Mouse (Mus musculus) adipocyte (in vitro differentiated cells): ENCODE results near the gene 5730596B20Rik.
A peak's percentile ranks its signal among the peaks of the same experiment; 100 is the strongest.

Experiments
- DNase-seq: peaks from one replicate; pipeline ENCODE4 v3.0.0-alpha.2; 2016; ENCODE audit warnings: low spot score

The 5730596B20Rik gene

GRCm38 (mm10) chr6:52176391-52176790 lies 907 bp upstream of the 5730596B20Rik start:
- no peak for DNase-seq

- DNase-seq = no peak
Measured at GRCm38 (mm10) chr6:52177806-52178205, 508 bp downstream of the 5730596B20Rik start.

GRCm38 (mm10) chr6:52178918-52179665 lies 1.8 kb downstream of the 5730596B20Rik start:
- DNase-seq = no peak

- DNase-seq = no peak
Measured at GRCm38 (mm10) chr6:52179690-52180089, 2.4 kb downstream of the 5730596B20Rik start.

- no peak for DNase-seq
Measured at GRCm38 (mm10) chr6:52180213-52180710, 3.0 kb downstream of the 5730596B20Rik start.

- no peak for DNase-seq
Measured at GRCm38 (mm10) chr6:52180726-52181125, 3.4 kb downstream of the 5730596B20Rik start.

- no peak for DNase-seq
Measured at GRCm38 (mm10) chr6:52182030-52182429, 4.7 kb downstream of the 5730596B20Rik start.

- DNase-seq = no peak
Measured at GRCm38 (mm10) chr6:52182793-52183192, 5.5 kb downstream of the 5730596B20Rik start.

- DNase-seq = no peak
Measured at GRCm38 (mm10) chr6:52183311-52184080, 6.2 kb downstream of the 5730596B20Rik start.

- peak; percentile 76 for DNase-seq
Measured at GRCm38 (mm10) chr6:52184668-52185067, 7.4 kb downstream of the 5730596B20Rik start.

- DNase-seq = peak; percentile 85
Measured at GRCm38 (mm10) chr6:52185222-52185621, 7.9 kb downstream of the 5730596B20Rik start.

GRCm38 (mm10) chr6:52185834-52186233 lies 8.5 kb downstream of the 5730596B20Rik start:
- DNase-seq = no peak

- no peak for DNase-seq
Measured at GRCm38 (mm10) chr6:52186500-52186899, 9.2 kb downstream of the 5730596B20Rik start.

GRCm38 (mm10) chr6:52189172-52189591 lies 11.9 kb downstream of the 5730596B20Rik start:
- DNase-seq = peak; percentile 95

- DNase-seq = no peak
Measured at GRCm38 (mm10) chr6:52189909-52190308, 12.6 kb downstream of the 5730596B20Rik start.

GRCm38 (mm10) chr6:52190410-52190809 lies 13.1 kb downstream of the 5730596B20Rik start:
- DNase-seq = no peak

GRCm38 (mm10) chr6:52190906-52191810 lies 13.9 kb downstream of the 5730596B20Rik start, which contains the start of gene Hoxa4:
TSS of gene Hoxa4 (minus strand) at chr6:52191753.
- DNase-seq = no peak

- DNase-seq = peak; percentile 85
Measured at GRCm38 (mm10) chr6:52191860-52192550, 14.7 kb downstream of the 5730596B20Rik start.

GRCm38 (mm10) chr6:52194690-52195089 lies 17.4 kb downstream of the 5730596B20Rik start:
- no peak for DNase-seq

- DNase-seq = no peak
Measured at GRCm38 (mm10) chr6:52196811-52197210, 19.5 kb downstream of the 5730596B20Rik start.

- peak; percentile 82 for DNase-seq
Measured at GRCm38 (mm10) chr6:52197271-52197670, 20.0 kb downstream of the 5730596B20Rik start.
